Mouse (Mus musculus): ENCODE data around the gene Mdm4.

Gene Mdm4

DNA sequence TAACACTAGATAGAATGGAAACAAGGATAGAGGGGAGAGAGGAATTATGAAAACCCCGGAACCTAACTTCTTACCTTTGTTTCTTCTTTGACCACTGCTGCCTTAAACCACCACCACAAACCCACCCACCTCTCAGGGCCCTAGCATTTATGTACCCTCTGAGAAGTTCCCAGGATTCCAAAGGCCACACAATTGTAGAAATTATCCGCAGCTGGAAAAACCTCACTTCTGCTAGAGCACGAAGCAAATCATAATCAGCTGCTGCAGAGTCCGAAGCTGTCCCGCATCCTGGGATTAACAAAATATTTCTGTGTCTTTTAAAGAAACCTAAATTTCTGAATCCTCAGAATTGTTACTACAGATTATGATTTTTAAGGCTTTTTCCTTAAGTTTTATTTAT is at the start of gene Mdm4:
Gene Mdm4 (minus strand): TSS at position 101 of the 400 bp plus-strand sequence.
- in situ Hi-C loops (cut with MboI, MseI), result no loop called here

- in situ Hi-C loops (cut with MboI, MseI), result loop anchor here in 1 of 2 experiments (10.0 kb wide), 1 partner anchor 325 kb away; no protein-coding TSS in a partner anchor
Measured at GRCm38 (mm10) chr1:133080079-133080561, 49.8 kb upstream of the Mdm4 start.

DNA sequence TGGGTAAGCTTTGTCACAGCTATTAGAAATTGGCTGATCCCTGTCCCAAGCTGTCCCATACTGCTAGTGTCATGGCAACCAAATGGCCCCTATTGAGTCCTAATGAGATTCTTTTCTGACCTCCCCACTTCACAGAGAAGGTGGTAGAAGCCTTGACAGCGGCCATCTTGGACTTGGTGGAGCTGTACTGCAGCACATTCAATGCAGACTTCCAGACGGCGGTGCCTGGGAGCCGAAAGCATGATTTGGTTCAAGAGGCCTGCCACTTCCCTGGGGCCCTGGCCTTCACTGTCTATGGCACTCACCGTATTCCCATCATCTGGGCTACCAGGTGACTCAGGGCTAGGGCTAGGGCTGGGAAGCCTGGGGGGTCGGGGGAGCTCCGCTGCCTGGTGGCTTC is 49.1 kb upstream of the Mdm4 start:
- in situ Hi-C loops (cut with MboI, MseI), result loop anchor here in 1 of 2 experiments (10.0 kb wide), 1 partner anchor 1735 kb away; no protein-coding TSS in a partner anchor

- in situ Hi-C loops (cut with MboI, MseI), result loop anchor here in 1 of 2 experiments (10.0 kb wide), 1 partner anchor 1736 kb away; no protein-coding TSS in a partner anchor
Measured at GRCm38 (mm10) chr1:133078338-133078727, 48.0 kb upstream of the Mdm4 start.

GRCm38 (mm10) chr1:133077606-133078337 is 47.4 kb upstream of the Mdm4 start:
- in situ Hi-C loops (cut with MboI, MseI), result loop anchor here in 1 of 2 experiments (10.0 kb wide), 1 partner anchor 1737 kb away; no protein-coding TSS in a partner anchor

GRCm38 (mm10) chr1:133076681-133077514 is 46.5 kb upstream of the Mdm4 start:
- in situ Hi-C loops (cut with MboI, MseI), result loop anchor here in 1 of 2 experiments (10.0 kb wide), 1 partner anchor 1738 kb away; no protein-coding TSS in a partner anchor

- in situ Hi-C loops (cut with MboI, MseI), result loop anchor here in 1 of 2 experiments (10.0 kb wide), 1 partner anchor 1739 kb away; no protein-coding TSS in a partner anchor
Measured at GRCm38 (mm10) chr1:133075651-133076400, 45.5 kb upstream of the Mdm4 start.

DNA sequence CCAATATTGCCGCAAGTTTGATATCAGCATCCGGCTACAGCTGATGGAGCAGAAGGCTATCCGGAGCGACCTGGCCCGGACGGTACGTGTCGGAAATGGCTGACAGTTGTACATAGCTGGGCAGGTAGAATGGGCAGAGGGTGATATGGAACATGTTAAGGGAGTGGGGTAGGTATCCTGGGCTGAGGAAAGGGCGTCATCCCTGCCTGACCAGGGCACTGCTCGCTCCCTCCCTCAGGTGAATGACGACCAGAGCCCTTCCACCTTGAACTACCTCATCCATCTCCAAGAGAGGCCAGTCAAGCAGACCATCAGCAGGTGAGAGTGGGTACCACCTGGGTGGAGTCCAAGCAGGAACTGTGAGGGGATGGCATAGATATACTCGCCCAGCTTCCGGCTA is 44.2 kb upstream of the Mdm4 start:
- in situ Hi-C loops (cut with MboI, MseI), result loop anchor here in 1 of 2 experiments (10.0 kb wide), 1 partner anchor 1740 kb away; no protein-coding TSS in a partner anchor

GRCm38 (mm10) chr1:133073327-133073856 is 43.0 kb upstream of the Mdm4 start:
- in situ Hi-C loops (cut with MboI, MseI), result loop anchor here in 1 of 2 experiments (10.0 kb wide), 1 partner anchor 1741 kb away; no protein-coding TSS in a partner anchor

GRCm38 (mm10) chr1:133071666-133072381 is 41.5 kb upstream of the Mdm4 start:
- in situ Hi-C loops (cut with MboI, MseI), result loop anchor here in 1 of 2 experiments (10.0 kb wide), 1 partner anchor 1743 kb away; no protein-coding TSS in a partner anchor

DNA sequence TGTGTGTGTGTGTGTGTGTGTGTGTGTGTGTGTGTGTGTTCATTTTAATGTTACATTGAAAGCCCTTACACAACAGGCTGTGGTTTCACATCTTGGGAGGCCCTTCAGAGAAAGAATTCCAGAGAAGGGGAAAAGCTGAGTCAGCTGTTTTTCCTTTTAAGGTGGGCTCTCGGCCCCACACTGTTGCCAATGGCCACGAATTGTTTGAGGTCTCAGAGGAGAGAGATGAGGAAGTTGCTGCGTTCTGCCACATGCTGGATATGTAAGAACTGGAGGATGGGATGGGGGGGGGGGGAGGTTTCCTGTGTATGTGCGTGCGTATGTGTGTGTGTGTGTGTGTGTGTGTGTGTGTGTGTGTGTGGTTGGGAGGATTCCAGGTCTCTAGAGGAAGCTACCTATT is 39.8 kb upstream of the Mdm4 start:
- in situ Hi-C loops (cut with MboI, MseI), result loop anchor here in 1 of 2 experiments (10.0 kb wide), 1 partner anchor 1745 kb away; no protein-coding TSS in a partner anchor

- in situ Hi-C loops (cut with MboI, MseI), result loop anchor here in 1 of 2 experiments (10.0 kb wide), 1 partner anchor 1745 kb away; no protein-coding TSS in a partner anchor
Measured at GRCm38 (mm10) chr1:133069275-133070120, 39.1 kb upstream of the Mdm4 start.

DNA sequence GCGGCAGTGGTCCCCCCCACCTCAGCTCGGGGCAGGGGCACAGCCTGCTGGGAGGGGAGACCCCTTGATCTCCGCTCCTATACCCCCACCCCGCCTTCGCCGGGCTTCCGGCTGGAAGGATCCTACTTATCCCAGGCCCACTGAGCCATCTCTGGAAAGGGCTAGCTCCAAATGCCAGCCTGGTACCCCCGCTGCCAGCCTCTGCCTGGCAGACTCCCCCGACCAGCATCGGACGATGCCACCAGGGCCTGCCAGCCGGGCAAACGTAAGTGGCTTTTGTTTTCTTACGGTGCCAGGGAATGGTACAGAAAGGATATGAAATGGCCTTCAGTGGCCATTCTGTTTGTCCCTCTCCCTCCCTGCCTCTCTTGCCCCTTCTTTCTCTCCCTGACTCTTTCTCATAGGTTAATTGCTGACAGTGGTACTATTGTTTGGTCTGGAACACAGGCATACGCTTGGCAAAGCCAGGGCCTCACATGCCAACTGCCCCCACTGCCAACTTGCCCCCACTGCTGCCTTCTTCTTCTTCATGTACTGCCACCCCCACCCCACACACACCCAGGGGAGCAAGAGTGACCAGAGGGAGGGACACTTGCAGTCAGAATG is 38.4 kb upstream of the Mdm4 start:
- in situ Hi-C loops (cut with MboI, MseI), result no loop called here

GRCm38 (mm10) chr1:133068268-133068667 is 37.9 kb upstream of the Mdm4 start:
- in situ Hi-C loops (cut with MboI, MseI), result no loop called here

GRCm38 (mm10) chr1:133063164-133063563 is 32.8 kb upstream of the Mdm4 start:
- in situ Hi-C loops (cut with MboI, MseI), result no loop called here

- in situ Hi-C loops (cut with MboI, MseI), result no loop called here
Measured at GRCm38 (mm10) chr1:133060681-133061080, 30.3 kb upstream of the Mdm4 start.

DNA sequence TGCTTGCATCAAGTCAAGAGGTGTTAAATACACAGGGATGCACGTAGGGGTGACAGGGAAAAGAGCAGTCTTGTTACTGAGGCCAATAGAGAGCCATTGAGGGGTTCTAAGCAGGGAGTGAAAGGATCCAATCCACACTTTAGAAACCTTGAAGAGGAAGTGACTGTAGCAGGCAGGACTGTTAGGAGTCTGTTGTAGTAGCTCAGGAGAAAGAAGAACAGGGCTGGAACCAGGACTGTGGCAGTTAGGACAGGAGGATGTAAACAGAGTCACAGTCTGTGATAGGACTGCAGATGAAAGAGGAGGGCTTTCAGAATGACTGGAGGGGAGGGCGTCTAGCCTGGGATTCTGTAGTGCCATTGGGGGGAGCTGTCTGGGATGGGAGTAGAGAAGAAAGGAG is 29.2 kb upstream of the Mdm4 start:
- in situ Hi-C loops (cut with MboI, MseI), result loop anchor here in 1 of 2 experiments (10.0 kb wide), 1 partner anchor 245 kb away; the partner anchor contains the start of gene Golt1a

GRCm38 (mm10) chr1:133057345-133058034 is 27.1 kb upstream of the Mdm4 start:
- in situ Hi-C loops (cut with MboI, MseI), result loop anchor here in 1 of 2 experiments (10.0 kb wide), 1 partner anchor 247 kb away; the partner anchor contains the start of gene Golt1a
